Mouse (Mus musculus): Measurements from ENCODE around the gene Fance. TPM values are rescaled to one million over a fixed set of nuclear protein-coding genes. Genes with fewer than 3 reads are reported as not detected.
"Not testable (repeated sequence)": the region's sequence is repeated elsewhere in the genome, so short reads cannot be mapped to it uniquely, and the experiment has no call there.

Fance gene
- polyA plus RNA-seq, 1 experiment: 56.8 TPM

DNA sequence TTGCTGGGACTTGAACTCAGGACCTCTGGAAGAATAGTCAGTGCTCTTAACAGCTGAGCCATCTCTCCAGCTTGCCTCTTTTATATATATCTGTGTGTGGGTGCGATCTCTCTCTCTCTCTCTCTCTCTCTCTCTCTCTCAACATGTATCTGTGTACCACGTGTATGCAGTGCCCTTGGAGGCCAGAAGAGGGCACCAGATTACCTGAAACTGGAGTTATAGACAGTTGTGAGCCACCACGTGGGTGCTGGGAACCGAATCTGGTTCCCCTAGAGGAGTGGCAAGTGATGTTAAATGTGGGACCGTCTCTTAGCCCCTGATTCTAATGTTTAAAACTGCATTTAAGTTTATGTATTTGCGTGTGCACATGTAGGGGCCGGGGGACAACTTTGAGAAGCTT, 11.1 kb downstream of the Fance start:
- H3K27me3 ChIP-seq (ENCODE audit: control insufficient read depth, insufficient read depth, low read length, poor library complexity, severe bottlenecking); H3K9me3 ChIP-seq (replicated peaks; ENCODE audit: control insufficient read depth, insufficient read depth, low read length, poor library complexity, severe bottlenecking); H3K4me1 ChIP-seq (ENCODE audit: control insufficient read depth, insufficient read depth, low read length); H3K27ac ChIP-seq (ENCODE audit: insufficient read depth, low read length); H3K36me3 ChIP-seq (ENCODE audit: control insufficient read depth, insufficient read depth, low read length, poor library complexity, severe bottlenecking); H3K4me3 ChIP-seq (ENCODE audit: low read depth, low read length); H3K9ac ChIP-seq (ENCODE audit: low read depth, poor library complexity, severe bottlenecking): not testable (repeated sequence)
- TF ChIP-seq CTCF (IDR thresholded peaks at IDR 0.05; ENCODE audit: low read depth, low read length): peak; percentile 17

DNA sequence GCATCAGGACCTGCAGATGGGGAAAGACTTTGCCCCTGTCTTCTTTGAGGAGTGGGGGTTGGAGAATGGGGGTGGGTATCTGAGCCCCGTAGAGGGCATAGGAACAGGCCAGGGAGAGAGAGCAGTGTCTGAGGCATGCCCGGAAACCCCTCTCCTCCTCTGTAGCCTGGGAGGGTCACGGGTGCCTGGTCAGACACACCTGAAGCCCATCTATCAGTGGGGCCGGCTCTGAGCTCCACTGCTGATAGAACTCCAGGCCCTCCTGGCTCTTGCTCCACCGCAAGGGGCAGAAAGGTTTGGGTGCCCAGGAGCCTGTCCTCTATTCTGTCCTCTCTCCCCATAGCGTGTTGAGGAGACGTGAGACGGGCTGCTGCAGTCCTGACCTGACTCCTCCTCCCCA, 12.4 kb downstream of the Fance start:
- H3K4me3 ChIP-seq (ENCODE audit: low read depth, low read length): no peak overlapping the region
- no peak overlapping the region for H3K27ac ChIP-seq (ENCODE audit: insufficient read depth, low read length)
- H3K4me1 ChIP-seq (ENCODE audit: control insufficient read depth, insufficient read depth, low read length): peaks cover 6% of the 10 kb centered on the region
- no peaks in the 10 kb centered on the region for H3K9me3 ChIP-seq (replicated peaks; ENCODE audit: control insufficient read depth, insufficient read depth, low read length, poor library complexity, severe bottlenecking)
- H3K27me3 ChIP-seq (ENCODE audit: control insufficient read depth, insufficient read depth, low read length, poor library complexity, severe bottlenecking): no peaks in the 10 kb centered on the region
- H3K36me3 ChIP-seq (ENCODE audit: control insufficient read depth, insufficient read depth, low read length, poor library complexity, severe bottlenecking): peaks cover 21% of the 10 kb centered on the region
- no peak overlapping the region for H3K9ac ChIP-seq (ENCODE audit: low read depth, poor library complexity, severe bottlenecking)
- TF ChIP-seq POLR2A (IDR thresholded peaks at IDR 0.05; ENCODE audit: insufficient read depth, low read length) (no peak), EP300 (IDR thresholded peaks at IDR 0.05; ENCODE audit: insufficient read depth, low read depth, low read length) (no peak), CTCF (IDR thresholded peaks at IDR 0.05; ENCODE audit: low read depth, low read length) (no peak)

GRCm38 (mm10) chr17:28326951-28327350, 13.6 kb downstream of the Fance start:
- Histone ChIP-seq H3K36me3 (ENCODE audit: control insufficient read depth, insufficient read depth, low read length, poor library complexity, severe bottlenecking) (peaks cover 30% of the 10 kb centered on the region), H3K4me3 (ENCODE audit: low read depth, low read length) (no peak overlapping the region), H3K9me3 (replicated peaks; ENCODE audit: control insufficient read depth, insufficient read depth, low read length, poor library complexity, severe bottlenecking) (no peaks in the 10 kb centered on the region), H3K4me1 (ENCODE audit: control insufficient read depth, insufficient read depth, low read length) (peaks cover 6% of the 10 kb centered on the region), H3K9ac (ENCODE audit: low read depth, poor library complexity, severe bottlenecking) (no peak overlapping the region), H3K27me3 (ENCODE audit: control insufficient read depth, insufficient read depth, low read length, poor library complexity, severe bottlenecking) (no peaks in the 10 kb centered on the region), H3K27ac (ENCODE audit: insufficient read depth, low read length) (no peak overlapping the region)
- no peak for TF ChIP-seq POLR2A (IDR thresholded peaks at IDR 0.05; ENCODE audit: insufficient read depth, low read length)
- TF ChIP-seq EP300 (IDR thresholded peaks at IDR 0.05; ENCODE audit: insufficient read depth, low read depth, low read length): no peak
- no peak for TF ChIP-seq CTCF (IDR thresholded peaks at IDR 0.05; ENCODE audit: low read depth, low read length)

- H3K27ac ChIP-seq (ENCODE audit: insufficient read depth, low read length): peak overlapping the region; percentile 40
- H3K4me1 ChIP-seq (ENCODE audit: control insufficient read depth, insufficient read depth, low read length): peaks cover 11% of the 10 kb centered on the region
- H3K4me3 ChIP-seq (ENCODE audit: low read depth, low read length): peak overlapping the region; percentile 50
- H3K36me3 ChIP-seq (ENCODE audit: control insufficient read depth, insufficient read depth, low read length, poor library complexity, severe bottlenecking): peaks cover 30% of the 10 kb centered on the region
- 0 out of 2 replicates have a peak, but pooled peaks have one; percentile 23 for TF ChIP-seq EP300 (IDR thresholded peaks at IDR 0.05; ENCODE audit: insufficient read depth, low read depth, low read length)
- TF ChIP-seq CTCF (IDR thresholded peaks at IDR 0.05; ENCODE audit: low read depth, low read length): no peak
- no peaks in the 10 kb centered on the region for H3K27me3 ChIP-seq (ENCODE audit: control insufficient read depth, insufficient read depth, low read length, poor library complexity, severe bottlenecking)
- no peaks in the 10 kb centered on the region for H3K9me3 ChIP-seq (replicated peaks; ENCODE audit: control insufficient read depth, insufficient read depth, low read length, poor library complexity, severe bottlenecking)
- peak overlapping the region; percentile 95 for H3K9ac ChIP-seq (ENCODE audit: low read depth, poor library complexity, severe bottlenecking)
Observed at GRCm38 (mm10) chr17:28327673-28328325, 14.5 kb downstream of the Fance start.

- H3K4me1 ChIP-seq (ENCODE audit: control insufficient read depth, insufficient read depth, low read length): peaks cover 14% of the 10 kb centered on the region
- H3K9me3 ChIP-seq (replicated peaks; ENCODE audit: control insufficient read depth, insufficient read depth, low read length, poor library complexity, severe bottlenecking): no peaks in the 10 kb centered on the region
- no peaks in the 10 kb centered on the region for H3K27me3 ChIP-seq (ENCODE audit: control insufficient read depth, insufficient read depth, low read length, poor library complexity, severe bottlenecking)
- TF ChIP-seq CTCF (IDR thresholded peaks at IDR 0.05; ENCODE audit: low read depth, low read length) (peak; percentile 65), POLR2A (IDR thresholded peaks at IDR 0.05; ENCODE audit: insufficient read depth, low read length) (peak; percentile 88), EP300 (IDR thresholded peaks at IDR 0.05; ENCODE audit: insufficient read depth, low read depth, low read length) (no peak)
- peak within 1 kb of the TSS; percentile 85 for H3K4me3 ChIP-seq (ENCODE audit: low read depth, low read length)
- peak within 1 kb of the TSS; percentile 95 for H3K9ac ChIP-seq (ENCODE audit: low read depth, poor library complexity, severe bottlenecking)
- peaks cover 30% of the 10 kb centered on the region for H3K36me3 ChIP-seq (ENCODE audit: control insufficient read depth, insufficient read depth, low read length, poor library complexity, severe bottlenecking)
- peak within 1 kb of the TSS; percentile 56 for H3K27ac ChIP-seq (ENCODE audit: insufficient read depth, low read length)
Observed at GRCm38 (mm10) chr17:28328366-28328928, 15.1 kb downstream of the Fance start, which contains the start of gene Rpl10a. TSS of gene Rpl10a (plus strand) at chr17:28328471.

GRCm38 (mm10) chr17:28328946-28329345, 15.6 kb downstream of the Fance start:
- H3K27me3 ChIP-seq (ENCODE audit: control insufficient read depth, insufficient read depth, low read length, poor library complexity, severe bottlenecking): no peaks in the 10 kb centered on the region
- peak overlapping the region; percentile 95 for H3K9ac ChIP-seq (ENCODE audit: low read depth, poor library complexity, severe bottlenecking)
- H3K36me3 ChIP-seq (ENCODE audit: control insufficient read depth, insufficient read depth, low read length, poor library complexity, severe bottlenecking): peaks cover 30% of the 10 kb centered on the region
- TF ChIP-seq EP300 (IDR thresholded peaks at IDR 0.05; ENCODE audit: insufficient read depth, low read depth, low read length) (no peak), CTCF (IDR thresholded peaks at IDR 0.05; ENCODE audit: low read depth, low read length) (no peak)
- peak overlapping the region; percentile 56 for H3K27ac ChIP-seq (ENCODE audit: insufficient read depth, low read length)
- H3K4me1 ChIP-seq (ENCODE audit: control insufficient read depth, insufficient read depth, low read length): peaks cover 14% of the 10 kb centered on the region
- no peaks in the 10 kb centered on the region for H3K9me3 ChIP-seq (replicated peaks; ENCODE audit: control insufficient read depth, insufficient read depth, low read length, poor library complexity, severe bottlenecking)
- peak overlapping the region; percentile 85 for H3K4me3 ChIP-seq (ENCODE audit: low read depth, low read length)

Measured in ES-Bruce4 (cell line).